Mouse (Mus musculus) lung, adult 2 months (tissue): Measurements from ENCODE around the gene Hmga1b. TPM values are rescaled to one million over a fixed set of nuclear protein-coding genes. Genes with fewer than 3 reads are reported as not detected.
"Not testable (repeated sequence)": the region's sequence is repeated elsewhere in the genome, so short reads cannot be mapped to it uniquely, and the experiment has no call there.

Experiments
- DNase-seq: peaks from one replicate; pipeline ENCODE4 v3.0.0; 2022
- H3K4me1 ChIP-seq: fragments of 200-500 bp; 2 replicates; pipeline ENCODE4 v1.6.1; 2011; ENCODE audit warnings: low read length; ENCODE audit not compliant: control insufficient read depth, insufficient read depth
- H3K4me3 ChIP-seq: fragments of 200-500 bp; replicated peaks from 2 replicates; pipeline ENCODE3; 2011; ENCODE audit warnings: low read depth, mild to moderate bottlenecking, control low read depth, low read length; ENCODE audit errors: extremely low read depth
- CTCF ChIP-seq: fragments of 200-500 bp; IDR thresholded peaks from 2 replicates; pipeline ENCODE4 v1.5.1; 2011; ENCODE audit warnings: mild to moderate bottlenecking, low read length, control low read depth; ENCODE audit not compliant: insufficient read depth
- POLR2A ChIP-seq: fragments of 200-500 bp; IDR thresholded peaks from 2 replicates; pipeline ENCODE4 v1.6.1; 2011; ENCODE audit warnings: low read depth, mild to moderate bottlenecking, control low read depth, low read length, borderline replicate concordance; ENCODE audit errors: extremely low read depth
- WGBS: fragments of 180-500 bp; shearing (Covaris S2); methylation state at CpG from one replicate; pipeline ENCODE4 v1.1.7; 2018; 5-methylcytosine and 5-hydroxymethylcytosine counted together
- polyA plus RNA-seq: library from polyadenylated mRNA; depleted of rRNA; stranded (reverse); fragments of >200 nt; gene quantifications from 2 replicates; pipeline ENCODE4 v1.2.3, GENCODE M21; 2012; rRNA removed

The Hmga1b gene
- polyA plus RNA-seq, result 0.24 and 1.6 TPM in 2 replicates

DNA sequence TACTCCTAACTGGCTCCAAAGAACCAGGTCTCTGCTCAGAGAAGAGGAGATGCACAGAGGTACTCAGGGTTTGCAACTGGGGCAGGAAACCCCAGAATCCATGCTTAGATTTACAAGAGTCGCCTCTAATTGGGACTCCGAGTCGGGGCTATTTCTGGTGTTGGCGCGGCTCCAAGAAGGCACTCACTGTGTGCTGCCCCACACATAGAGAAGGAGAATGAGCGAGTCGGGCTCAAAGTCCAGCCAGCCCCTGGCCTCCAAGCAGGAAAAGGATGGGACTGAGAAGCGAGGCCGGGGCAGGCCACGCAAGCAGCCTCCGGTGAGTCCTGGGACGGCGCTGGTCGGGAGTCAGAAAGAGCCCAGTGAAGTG lies at the start of gene Hmga1b:
Gene Hmga1b, plus strand, starts transcription at position 123 of the 370 bp plus-strand sequence.
- not testable (repeated sequence) for H3K4me1 ChIP-seq, H3K4me3 ChIP-seq, DNase-seq
- WGBS, result 5% methylated on average over 14 of the region's 14 CpGs

DNA sequence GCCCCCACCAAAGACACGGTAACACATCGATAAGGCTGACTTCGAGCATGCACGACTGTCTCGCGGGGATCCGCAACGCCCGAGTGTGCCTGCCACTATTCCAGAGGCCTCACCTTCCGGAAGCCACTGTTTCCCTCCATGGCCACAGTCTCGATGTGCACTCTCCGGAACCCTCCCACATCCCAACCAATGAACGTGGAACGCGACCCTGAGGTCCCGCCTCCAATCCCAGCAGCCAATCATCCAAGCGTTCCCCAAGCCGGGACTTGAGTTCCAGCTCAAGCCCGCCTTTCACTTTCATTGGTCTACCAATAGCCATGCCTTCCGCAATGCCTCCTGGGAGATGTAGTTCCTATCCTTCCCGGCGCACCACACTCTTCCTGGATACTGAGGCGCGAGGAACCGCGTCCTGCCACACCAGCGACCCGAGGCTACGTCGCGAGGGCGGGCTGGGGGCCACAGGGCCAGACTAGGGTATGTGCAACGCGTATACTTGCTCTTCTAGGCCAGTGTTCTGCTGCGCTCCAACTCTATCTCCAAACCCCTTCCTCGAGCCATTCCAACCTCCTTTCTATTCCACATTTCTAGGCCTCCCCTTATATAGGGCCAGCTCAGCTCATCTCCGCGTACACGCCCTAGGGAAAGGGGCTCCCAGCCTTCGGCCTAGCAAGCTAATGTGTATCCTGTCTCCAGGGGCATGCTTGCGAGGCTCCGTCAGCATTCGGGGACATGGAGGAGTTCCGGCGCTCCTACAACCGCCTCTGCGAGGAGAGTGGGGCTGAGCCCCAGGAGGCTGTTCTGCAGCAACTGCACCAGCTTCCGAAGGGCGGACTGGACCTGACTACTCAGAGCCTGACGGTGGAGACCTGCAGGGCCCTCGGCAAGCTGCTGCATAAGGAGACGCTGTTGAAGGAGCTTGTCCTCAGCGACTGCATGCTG lies 48.7 kb upstream of the Hmga1b start, which contains the start of the genes Cenpx and Lrrc45:
Gene Cenpx, minus strand, starts transcription at position 159 of the 939 bp plus-strand sequence.
Gene Lrrc45, plus strand, starts transcription at position 346 of the 939 bp plus-strand sequence.
- peak within 1 kb of the TSS; percentile 84 for H3K4me3 ChIP-seq
- DNase-seq, result peak; percentile 96
- 2% methylated on average over 53 of the region's 53 CpGs for WGBS
- peaks cover 14% of the 10 kb centered on the region; the same call in 1 of the 2 replicates for H3K4me1 ChIP-seq
- TF ChIP-seq CTCF, result no peak
- TF ChIP-seq POLR2A, result peak; percentile 85; the same call in 1 of the 2 replicates

DNA sequence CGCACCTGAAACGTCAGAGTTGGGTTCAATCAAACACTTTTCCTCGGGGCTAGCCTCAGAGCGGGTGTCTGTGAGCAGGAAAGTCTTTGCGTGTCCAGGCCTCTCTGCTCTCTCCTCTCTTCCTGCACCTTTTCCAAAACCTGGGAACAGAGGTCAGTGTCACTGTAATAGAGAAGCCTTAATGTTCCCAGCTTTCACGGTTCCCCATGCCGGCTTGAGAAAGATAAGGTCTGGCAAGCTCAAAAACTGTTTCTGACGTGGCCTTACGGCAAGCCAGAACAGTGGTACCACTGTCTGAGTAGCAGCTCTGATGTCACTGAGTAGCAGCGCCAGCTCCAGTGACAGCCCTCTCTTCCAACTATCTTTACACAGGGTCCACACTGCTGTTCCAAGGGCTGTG lies 48.0 kb upstream of the Hmga1b start:
- peaks cover 14% of the 10 kb centered on the region; the same call in 1 of the 2 replicates for H3K4me1 ChIP-seq
- WGBS, result 43% methylated on average over 10 of the region's 10 CpGs
- H3K4me3 ChIP-seq, result peak overlapping the region; percentile 82
- TF ChIP-seq POLR2A (no peak), CTCF (no peak)
- no peak for DNase-seq

DNA sequence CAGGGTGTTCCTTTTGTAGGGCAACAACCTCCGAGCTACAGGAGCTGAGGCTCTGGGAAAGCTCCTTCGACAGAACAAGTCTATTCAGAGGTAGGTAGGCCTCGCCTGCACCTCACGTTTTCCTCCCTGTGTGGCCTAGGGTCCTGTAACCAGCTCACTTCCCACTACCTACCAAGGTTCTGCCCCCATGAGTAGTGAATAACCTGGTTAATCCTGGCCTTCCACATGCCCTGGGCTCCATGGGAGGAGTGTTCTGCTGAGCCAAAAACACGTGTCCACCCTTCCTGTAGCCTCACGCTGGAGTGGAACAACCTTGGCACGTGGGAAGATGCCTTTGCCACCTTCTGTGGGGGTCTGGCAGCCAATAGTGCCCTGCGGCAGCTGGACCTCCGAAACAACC lies 47.5 kb upstream of the Hmga1b start:
- no peak for TF ChIP-seq CTCF
- no peak for TF ChIP-seq POLR2A
- Histone ChIP-seq H3K4me3 (no peak overlapping the region), H3K4me1 (peaks cover 14% of the 10 kb centered on the region; the same call in 1 of the 2 replicates)
- WGBS, result 87% methylated on average over 9 of the region's 9 CpGs
- no peak for DNase-seq

DNA sequence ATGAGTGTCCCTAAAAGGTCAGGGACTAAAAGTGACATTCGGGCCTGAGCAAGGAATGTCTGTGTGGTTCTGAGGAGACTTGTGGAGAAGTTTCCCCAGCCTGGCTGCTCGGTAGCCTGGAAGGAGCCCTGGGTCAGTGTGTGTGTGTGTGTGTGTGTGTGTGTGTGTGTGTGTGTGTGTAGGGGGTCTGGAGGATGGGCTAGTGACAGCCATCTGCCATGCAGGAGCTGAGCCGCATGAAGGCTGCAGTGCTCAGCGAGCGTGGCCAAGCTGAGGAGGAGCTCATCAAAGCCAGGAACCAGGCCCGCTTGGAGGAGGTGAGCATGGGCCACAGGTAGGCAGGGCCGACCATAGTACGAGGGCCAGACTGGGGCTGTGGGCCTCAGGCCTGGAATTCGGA lies 43.4 kb upstream of the Hmga1b start:
- TF ChIP-seq CTCF, result no peak
- no peak; the same call in 1 of the 2 replicates for TF ChIP-seq POLR2A
- 90% methylated on average over 9 of the region's 9 CpGs for WGBS
- no peak for DNase-seq

DNA sequence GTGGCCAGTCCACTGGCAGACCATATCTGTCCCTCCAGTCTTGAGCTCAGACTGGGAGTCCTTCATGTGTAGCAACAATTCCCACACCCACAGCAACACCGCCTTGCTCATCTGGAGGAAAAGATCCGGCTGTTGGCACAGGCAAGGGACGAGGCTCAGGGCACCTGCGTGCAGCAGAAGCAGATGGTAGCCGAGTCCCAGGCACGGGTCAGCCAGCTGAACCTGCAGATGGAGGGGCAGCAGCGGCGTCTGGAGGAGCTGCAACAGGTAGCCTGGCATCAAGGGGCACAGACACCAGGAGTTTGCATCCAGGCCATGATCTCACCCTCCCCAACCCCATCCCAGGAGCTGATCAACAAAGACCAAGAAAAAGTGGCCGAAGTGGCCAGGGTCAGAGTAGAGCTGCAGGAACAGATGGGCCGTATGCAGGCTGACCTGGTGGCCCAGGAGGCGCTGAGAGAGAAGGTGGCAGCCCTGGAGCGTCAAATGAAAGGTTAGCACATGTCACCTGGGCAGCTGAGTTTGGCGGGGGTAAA lies 42.7 kb upstream of the Hmga1b start:
- TF ChIP-seq POLR2A (0 out of 2 replicates have a peak, but pooled peaks have one; percentile 17), CTCF (no peak)
- Histone ChIP-seq H3K4me3 (no peak overlapping the region), H3K4me1 (peaks cover 9% of the 10 kb centered on the region)
- 87% methylated on average over 13 of the region's 13 CpGs for WGBS
- peak; percentile 17 for DNase-seq

More for the DNA sequence above, 43.4 kb upstream of the Hmga1b start:
- Histone ChIP-seq H3K4me1 (peaks cover 11% of the 10 kb centered on the region), H3K4me3 (no peak overlapping the region)

DNA sequence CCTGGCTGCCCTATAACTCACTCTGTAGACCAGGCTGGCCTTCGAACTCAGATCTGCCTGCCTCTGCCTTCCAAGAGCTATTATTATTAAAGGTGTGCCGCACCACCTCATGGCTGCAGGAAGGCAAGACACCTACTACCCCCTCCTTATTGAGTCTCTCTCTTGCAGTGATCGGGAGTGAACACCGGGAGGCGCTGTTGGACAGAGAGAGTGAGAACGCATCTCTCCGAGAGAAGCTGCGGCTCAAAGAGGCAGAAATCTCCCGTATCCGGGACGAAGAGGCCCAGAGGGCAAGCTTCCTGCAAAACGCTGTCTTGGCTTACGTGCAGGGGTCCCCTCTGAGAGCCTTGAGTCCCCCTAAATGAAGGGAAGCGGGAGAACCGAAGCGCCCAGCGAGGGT lies 42.1 kb upstream of the Hmga1b start:
- peaks cover 9% of the 10 kb centered on the region for H3K4me1 ChIP-seq
- peak; percentile 91 for DNase-seq
- 12% methylated on average over 17 of the region's 17 CpGs for WGBS
- no peak for TF ChIP-seq POLR2A
- peak; percentile 97 for TF ChIP-seq CTCF
- H3K4me3 ChIP-seq, result no peak overlapping the region

DNA sequence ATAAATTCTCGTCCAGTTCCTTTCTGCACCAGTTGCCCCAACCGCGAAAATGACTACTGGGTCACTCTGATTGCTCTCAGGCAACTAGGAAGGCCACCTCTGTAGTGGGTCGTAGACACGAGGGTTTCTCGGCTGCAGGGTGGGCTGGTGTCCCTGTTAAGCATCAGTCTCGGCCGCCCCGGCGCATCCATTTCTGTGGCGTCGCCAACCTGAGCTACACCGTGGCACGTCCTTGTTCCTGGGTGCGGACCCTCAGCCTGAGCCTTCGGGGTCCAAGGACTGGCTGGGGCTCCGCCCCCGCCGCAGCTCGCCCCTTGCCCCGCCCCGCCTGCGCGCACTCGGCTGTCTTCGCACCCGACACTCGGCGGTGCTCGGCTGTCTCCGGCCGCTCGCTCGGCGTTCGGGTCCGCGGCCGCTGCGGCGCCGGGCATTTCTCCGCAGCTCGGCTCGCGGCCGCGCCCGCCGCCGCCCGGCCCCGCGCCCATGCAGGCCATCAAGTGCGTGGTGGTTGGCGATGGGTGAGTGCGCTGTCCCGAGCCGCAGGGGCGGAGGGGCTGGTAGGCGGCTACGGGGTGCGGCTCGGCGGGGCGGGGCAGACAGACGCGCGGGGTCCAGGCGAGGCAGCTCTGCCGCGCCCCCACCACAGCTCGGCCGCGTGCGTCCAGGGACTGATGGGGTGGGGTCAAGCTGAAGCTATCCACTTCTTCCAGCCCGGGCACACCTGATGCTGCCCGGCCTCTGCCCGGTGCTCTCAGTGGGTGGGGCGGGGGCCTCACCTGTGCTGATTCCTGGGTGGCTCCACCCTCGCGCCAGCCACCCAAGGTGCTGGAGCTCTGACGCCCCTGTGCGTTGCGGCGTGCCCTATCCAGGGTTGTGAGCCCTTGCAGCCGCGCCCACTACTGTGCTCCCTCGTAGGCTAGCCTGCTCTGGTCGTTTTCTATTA lies 41.2 kb upstream of the Hmga1b start, which contains the start of gene Rac3:
Gene Rac3, plus strand, starts transcription at position 347 of the 943 bp plus-strand sequence.
- Histone ChIP-seq H3K4me3 (peak within 1 kb of the TSS; percentile 47), H3K4me1 (peaks cover 11% of the 10 kb centered on the region)
- peak; percentile 67 for DNase-seq
- WGBS, result under 1% methylated on average over 90 of the region's 90 CpGs
- TF ChIP-seq POLR2A (no peak), CTCF (no peak)
